Mouse (Mus musculus): Measurements from ENCODE around the gene Lmnb2.

Gene Lmnb2

GRCm38 (mm10) chr10:80917779-80918434 lies at the start of gene Lmnb2:
Lmnb2 (minus strand) TSS chr10:80918245.
- CTCF ChIA-PET: interaction anchor here (0.6 to 1.2 kb wide), 3 partner anchors 16 to 81 kb away, joined by 3 to 4 read pairs (median 4); no protein-coding TSS in a partner anchor

GRCm38 (mm10) chr10:80967101-80967656 lies 49.1 kb upstream of the Lmnb2 start:
- CTCF ChIA-PET: no interaction called here

- CTCF ChIA-PET: interaction anchor here (0.6 kb wide), 1 partner anchor 450 kb away, joined by 7 read pairs; no protein-coding TSS in a partner anchor
These were observed 48.3 kb upstream of the Lmnb2 start for GRCm38 (mm10) chr10:80966296-80966695.

DNA sequence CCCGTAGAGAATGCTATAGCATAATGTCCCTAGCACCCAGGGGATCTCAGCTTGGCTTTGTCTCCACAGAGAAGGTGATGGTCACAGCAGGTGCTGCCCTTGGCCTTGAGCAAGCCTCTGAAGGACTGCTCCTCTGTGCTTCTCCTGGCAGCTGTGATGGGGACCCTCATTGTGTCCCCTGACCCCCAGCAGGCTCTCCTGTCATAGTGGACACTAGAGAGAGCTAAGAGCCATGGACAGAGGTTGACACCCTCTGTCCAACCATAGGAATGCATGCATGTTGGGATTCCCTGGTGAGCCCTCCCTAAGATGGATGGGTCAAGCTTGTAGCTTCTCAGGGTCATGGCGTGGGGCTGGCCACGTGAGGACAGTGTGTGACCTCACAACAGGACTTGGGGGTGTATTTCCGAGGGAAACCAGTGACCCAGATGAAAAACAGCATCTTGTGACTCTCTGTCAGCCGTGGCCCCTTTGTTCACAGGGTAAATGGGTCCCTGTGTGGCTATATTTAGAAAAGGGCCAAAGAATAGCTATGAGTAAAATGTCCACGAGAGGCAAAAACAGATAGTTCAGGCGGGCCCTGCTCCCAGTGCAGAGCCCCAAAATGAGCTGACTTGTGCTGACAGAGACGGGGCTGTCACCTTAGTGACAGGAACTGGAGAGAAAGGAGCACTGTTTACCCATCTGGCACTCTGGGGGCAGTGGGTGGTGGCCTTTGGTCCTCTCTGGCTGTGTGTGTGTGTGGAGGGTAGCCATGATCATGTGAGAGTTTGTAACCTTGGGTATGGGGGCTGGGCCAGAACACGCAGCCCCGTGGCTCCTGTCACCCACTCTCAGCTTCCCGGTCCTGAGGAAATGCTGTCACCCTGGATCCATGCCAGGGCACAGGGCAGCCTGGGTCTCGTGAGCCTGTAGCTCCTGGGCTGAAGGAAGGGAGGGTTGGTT lies 45.3 kb upstream of the Lmnb2 start:
- CTCF ChIA-PET: interaction anchor here (0.8 to 1.3 kb wide), 3 partner anchors 23 to 82 kb away, joined by 3 to 6 read pairs (median 3); no protein-coding TSS in a partner anchor

DNA sequence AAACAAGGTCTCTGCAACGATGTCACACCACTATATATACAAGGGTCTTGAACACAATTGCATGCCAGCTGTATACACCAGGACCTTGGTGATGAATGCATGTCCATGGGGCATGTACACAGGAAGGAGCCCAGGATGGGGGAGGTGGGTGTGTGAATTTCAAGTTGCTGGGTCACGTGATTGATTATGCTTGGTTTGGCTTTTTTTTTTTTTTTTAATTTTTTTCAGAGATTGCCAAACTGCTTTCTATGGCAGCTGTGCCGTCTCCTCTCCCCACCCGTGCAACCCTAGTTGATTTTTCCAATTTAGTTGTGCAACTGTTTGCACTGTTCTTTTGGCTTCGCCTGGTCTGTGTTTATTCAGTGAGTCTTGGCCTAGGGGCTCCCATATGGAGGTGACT lies 44.5 kb upstream of the Lmnb2 start:
- CTCF ChIA-PET: interaction anchor here (0.8 to 1.0 kb wide), 2 partner anchors 29 to 81 kb away, joined by 3 to 6 read pairs; no protein-coding TSS in a partner anchor

DNA sequence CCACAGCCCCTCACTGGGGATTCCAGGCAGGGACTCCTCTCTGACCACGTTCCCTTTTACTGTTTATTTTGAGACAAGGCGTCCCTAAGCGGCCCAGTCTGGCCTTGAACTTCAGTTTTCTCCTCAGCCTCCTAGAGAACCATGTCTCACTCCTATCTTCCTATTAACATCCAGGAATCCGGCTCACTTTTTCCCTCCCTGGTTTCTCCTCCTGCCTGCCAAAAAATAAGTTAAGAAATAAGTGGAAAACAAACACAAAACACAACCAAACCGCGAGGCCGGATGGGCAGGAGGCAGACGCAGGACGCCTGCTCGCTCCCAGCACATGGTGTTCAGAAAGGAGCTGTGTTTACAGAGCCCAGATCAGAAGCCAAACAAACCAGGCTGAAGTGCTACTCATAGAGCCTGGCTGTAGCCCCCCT lies 44.0 kb upstream of the Lmnb2 start:
- CTCF ChIA-PET: interaction anchor here (0.7 to 1.4 kb wide), 4 partner anchors 11 to 81 kb away, joined by 3 to 6 read pairs (median 4); no protein-coding TSS in a partner anchor

GRCm38 (mm10) chr10:80960551-80961508 lies 42.8 kb upstream of the Lmnb2 start:
- CTCF ChIA-PET: interaction anchor here (0.6 to 1.5 kb wide), 6 partner anchors 14 to 724 kb away, joined by 3 to 8 read pairs (median 4); no protein-coding TSS in a partner anchor

- CTCF ChIA-PET: no interaction called here
These were observed 41.1 kb upstream of the Lmnb2 start for GRCm38 (mm10) chr10:80958979-80959637.

DNA sequence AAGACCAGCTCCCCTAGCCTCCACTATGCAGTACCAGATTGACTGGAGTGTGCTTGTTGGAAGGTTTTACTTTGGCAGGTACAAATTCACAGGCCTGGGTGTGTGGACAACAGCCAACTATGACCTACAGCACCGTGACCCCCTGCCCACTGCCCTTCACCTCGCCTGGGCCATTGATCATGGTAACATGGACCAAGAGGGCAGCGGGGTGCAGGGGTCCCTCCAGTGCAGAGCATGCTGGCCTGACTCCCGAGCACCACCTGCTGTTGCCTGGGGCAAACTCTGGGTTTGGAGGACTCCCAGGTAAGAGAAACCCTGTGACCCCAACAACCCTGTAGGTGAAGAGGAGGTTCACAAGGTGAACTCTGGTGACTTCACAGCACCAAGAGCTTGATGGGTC lies 39.7 kb upstream of the Lmnb2 start:
- CTCF ChIA-PET: interaction anchor here (1.0 kb wide), 1 partner anchor 21 kb away, joined by 3 read pairs; no protein-coding TSS in a partner anchor

GRCm38 (mm10) chr10:80956901-80957300 lies 38.9 kb upstream of the Lmnb2 start:
- CTCF ChIA-PET: no interaction called here

GRCm38 (mm10) chr10:80956385-80956784 lies 38.3 kb upstream of the Lmnb2 start:
- CTCF ChIA-PET: interaction anchor here (1.2 to 2.2 kb wide), 3 partner anchors 14 to 25 kb away, joined by 3 to 9 read pairs (median 4); no protein-coding TSS in a partner anchor

- CTCF ChIA-PET: interaction anchor here (0.6 to 2.2 kb wide), 8 partner anchors 15 to 713 kb away, joined by 3 to 9 read pairs (median 3); no protein-coding TSS in a partner anchor
These were observed 37.5 kb upstream of the Lmnb2 start for GRCm38 (mm10) chr10:80955536-80955935.

- CTCF ChIA-PET: interaction anchor here (0.6 to 2.2 kb wide), 6 partner anchors 18 to 73 kb away, joined by 3 to 9 read pairs (median 4); no protein-coding TSS in a partner anchor
These were observed 36.8 kb upstream of the Lmnb2 start for GRCm38 (mm10) chr10:80954843-80955242.

GRCm38 (mm10) chr10:80954415-80954814 lies 36.4 kb upstream of the Lmnb2 start:
- CTCF ChIA-PET: interaction anchor here (0.7 to 2.2 kb wide), 3 partner anchors 17 to 26 kb away, joined by 3 to 9 read pairs (median 4); no protein-coding TSS in a partner anchor

- CTCF ChIA-PET: no interaction called here
These were observed 34.4 kb upstream of the Lmnb2 start for GRCm38 (mm10) chr10:80952449-80952848.

GRCm38 (mm10) chr10:80951761-80952390 lies 33.8 kb upstream of the Lmnb2 start:
- CTCF ChIA-PET: no interaction called here

- CTCF ChIA-PET: interaction anchor here (0.6 kb wide), 2 partner anchors 11 to 687 kb away, joined by 3 to 5 read pairs; no protein-coding TSS in a partner anchor
These were observed 32.3 kb upstream of the Lmnb2 start for GRCm38 (mm10) chr10:80950314-80950713.

DNA sequence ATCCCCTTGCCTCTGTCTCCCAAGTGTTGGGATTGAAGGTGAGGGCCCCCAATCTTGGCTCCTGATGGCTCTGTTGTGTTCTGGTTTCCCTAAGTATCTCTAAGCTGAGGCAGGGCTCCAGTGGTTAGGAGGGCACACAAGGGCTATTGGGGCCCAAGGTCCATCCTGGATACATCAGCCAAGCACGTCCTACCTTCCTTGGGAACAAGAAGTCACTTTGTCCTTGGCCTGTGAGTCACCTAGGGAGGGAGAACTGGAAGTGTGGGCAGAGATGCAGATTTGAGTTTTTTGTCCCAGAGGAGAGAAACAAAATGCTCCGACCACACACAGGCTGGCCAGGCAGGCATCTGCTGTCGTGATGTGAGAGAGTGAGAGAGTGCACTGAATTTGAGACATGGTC lies 31.0 kb upstream of the Lmnb2 start:
- CTCF ChIA-PET: no interaction called here

DNA sequence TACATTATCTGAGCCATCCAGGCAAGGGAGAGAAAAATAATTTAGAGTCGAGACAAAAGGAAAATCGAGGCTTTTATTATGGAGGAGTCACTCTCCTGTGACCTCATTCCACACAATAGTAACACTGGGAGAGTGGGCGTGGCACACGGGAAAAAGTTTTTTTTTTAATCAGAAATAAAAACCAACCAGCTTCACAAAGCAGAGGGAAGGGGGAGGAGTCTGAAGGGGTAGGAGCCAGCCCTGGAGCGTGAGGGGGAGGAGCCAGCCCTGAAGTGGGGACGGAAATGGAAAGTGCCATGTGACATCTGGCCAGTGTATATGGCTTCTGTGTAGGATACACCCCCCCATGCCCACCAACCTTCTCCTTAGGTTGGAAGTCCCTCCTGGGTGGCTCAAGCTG lies 30.5 kb upstream of the Lmnb2 start:
- CTCF ChIA-PET: interaction anchor here (0.6 kb wide), 1 partner anchor 158 kb away, joined by 3 read pairs; no protein-coding TSS in a partner anchor
